Mouse (Mus musculus) thymus, postnatal 4 days (tissue): ENCODE measurements around the gene Xrcc1.
A peak's percentile ranks its signal among the peaks of the same experiment; 100 is the strongest.
"Not testable (repeated sequence)": the region's sequence is repeated elsewhere in the genome, so short reads cannot be mapped to it uniquely, and the experiment has no call there.

Source experiments
- DNase-seq: peaks from one replicate; pipeline ENCODE4 v3.0.0; 2021

Xrcc1 gene

GRCm38 (mm10) chr7:24546068-24546614 lies at the start of gene Xrcc1, which contains the start of gene Pinlyp:
Gene Xrcc1 (plus strand): TSS chr7:24546289.
Gene Pinlyp (minus strand): TSS chr7:24546118.
- DNase-seq: peak; percentile 32

GRCm38 (mm10) chr7:24499856-24500577 lies 46.1 kb upstream of the Xrcc1 start:
- peak; percentile 50 for DNase-seq

- peak; percentile 80 for DNase-seq
These were observed 45.2 kb upstream of the Xrcc1 start for GRCm38 (mm10) chr7:24500929-24501328.

GRCm38 (mm10) chr7:24501492-24501891 lies 44.6 kb upstream of the Xrcc1 start:
- peak; percentile 81 for DNase-seq

- DNase-seq: no peak
These were observed 42.1 kb upstream of the Xrcc1 start for GRCm38 (mm10) chr7:24504004-24504403.

GRCm38 (mm10) chr7:24504868-24505267 lies 41.2 kb upstream of the Xrcc1 start:
- DNase-seq: no peak

GRCm38 (mm10) chr7:24505447-24506064 lies 40.5 kb upstream of the Xrcc1 start:
- no peak for DNase-seq

GRCm38 (mm10) chr7:24506065-24506459 lies 40.0 kb upstream of the Xrcc1 start:
- DNase-seq: no peak

GRCm38 (mm10) chr7:24506476-24506837 lies 39.6 kb upstream of the Xrcc1 start:
- no peak for DNase-seq

GRCm38 (mm10) chr7:24506838-24507725 lies 39.0 kb upstream of the Xrcc1 start, which contains the start of gene Zfp428:
Gene Zfp428 (plus strand): TSS chr7:24507006.
- peak; percentile 77 for DNase-seq

GRCm38 (mm10) chr7:24507726-24508114 lies 38.4 kb upstream of the Xrcc1 start:
- DNase-seq: no peak

- no peak for DNase-seq
These were observed 33.7 kb upstream of the Xrcc1 start, which contains the start of gene AC161166.1 for GRCm38 (mm10) chr7:24512355-24512754. Gene AC161166.1 (minus strand): TSS chr7:24512455.

GRCm38 (mm10) chr7:24516319-24516718 lies 29.8 kb upstream of the Xrcc1 start:
- peak; percentile 62 for DNase-seq

GRCm38 (mm10) chr7:24517077-24517476 lies 29.0 kb upstream of the Xrcc1 start:
- no peak for DNase-seq

GRCm38 (mm10) chr7:24517654-24518053 lies 28.4 kb upstream of the Xrcc1 start:
- DNase-seq: no peak

- no peak for DNase-seq
These were observed 27.0 kb upstream of the Xrcc1 start for GRCm38 (mm10) chr7:24519130-24519529.

- DNase-seq: not testable (repeated sequence)
These were observed 26.0 kb upstream of the Xrcc1 start for GRCm38 (mm10) chr7:24520054-24520453.

GRCm38 (mm10) chr7:24522805-24523204 lies 23.3 kb upstream of the Xrcc1 start:
- no peak for DNase-seq

GRCm38 (mm10) chr7:24523723-24524122 lies 22.4 kb upstream of the Xrcc1 start:
- DNase-seq: no peak

- no peak for DNase-seq
These were observed 21.1 kb upstream of the Xrcc1 start for GRCm38 (mm10) chr7:24524978-24525377.

- DNase-seq: no peak
These were observed 20.2 kb upstream of the Xrcc1 start for GRCm38 (mm10) chr7:24525686-24526420.

- no peak for DNase-seq
These were observed 17.2 kb upstream of the Xrcc1 start for GRCm38 (mm10) chr7:24528861-24529260.
